Mouse (Mus musculus) E14TG2a.4 (cell line): ENCODE results near the gene Slc9a9.

Source experiments
- CTCF ChIP-seq: conservative IDR thresholded peaks from 2 replicates; pipeline ENCODE4 v1.5.1; 2014; ENCODE audit warnings: low read length
- NANOG ChIP-seq: IDR thresholded peaks from 2 replicates; pipeline ENCODE4 v1.6.1; 2014; ENCODE audit warnings: borderline replicate concordance, low read length, mixed read lengths
- POU5F1 ChIP-seq: IDR thresholded peaks from 2 replicates; pipeline ENCODE4 v1.6.1; 2014; ENCODE audit warnings: low read length, borderline replicate concordance

GRCm38 (mm10) chr9:95034140-95034970 lies 364.6 kb downstream of the Slc9a9 start:
- TF ChIP-seq CTCF (no peak), POU5F1 (no peak), NANOG (no peak)
